Mouse (Mus musculus): ENCODE measurements at regions not wholly inside any gene's neighbourhood (a gene's known extent, or its start where the extent isn't known, plus 50 kb on each side); places are given as distances from the start of the nearest gene placed in this dataset.
"Not testable (repeated sequence)": the region's sequence is repeated elsewhere in the genome, so short reads cannot be mapped to it uniquely, and the experiment has no call there.

DNA sequence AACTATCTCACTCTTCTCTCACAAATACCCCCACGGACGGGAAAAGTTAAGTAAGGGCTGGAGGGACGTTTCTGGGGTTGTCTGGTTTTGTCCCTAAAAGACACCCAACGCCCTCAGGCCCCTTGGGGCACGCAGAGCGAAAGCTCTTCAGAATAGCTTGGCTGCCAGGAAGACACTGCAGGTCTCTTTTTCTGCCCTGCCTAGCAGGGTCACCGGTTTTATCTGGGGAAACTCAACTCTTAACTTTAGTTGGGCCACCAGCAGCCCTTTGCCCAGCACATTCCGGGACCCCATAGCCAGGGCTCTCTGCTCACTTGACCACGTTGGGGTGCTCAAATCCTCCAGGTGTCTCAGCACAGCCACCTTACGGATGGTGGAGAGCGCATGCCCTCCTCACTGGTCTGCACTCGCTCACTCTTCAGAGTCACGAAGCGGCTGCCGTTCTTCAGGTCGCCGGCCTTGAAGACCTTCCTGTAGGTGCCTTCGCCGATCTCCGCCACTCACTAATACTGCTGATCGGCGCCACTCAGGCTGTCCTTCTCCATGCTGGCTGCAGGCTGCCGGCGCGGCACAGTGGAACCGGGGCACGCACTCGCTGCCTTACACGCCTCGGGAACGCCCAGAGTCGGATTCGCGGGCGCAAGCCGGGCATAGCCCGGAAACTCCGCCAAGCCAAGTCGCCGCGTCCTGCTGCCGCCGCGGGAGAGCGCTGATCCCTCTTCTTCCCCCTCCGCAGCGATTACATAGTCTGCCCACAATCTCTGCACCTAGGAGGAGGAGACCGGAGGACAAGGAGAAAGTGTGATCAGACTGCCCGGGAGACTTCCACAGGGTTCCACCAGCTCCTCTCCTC, 83.0 kb downstream of the Ulbp1 start:
- peak; percentile 50 for DNase-seq (ENCODE audit: low spot score)

DNA sequence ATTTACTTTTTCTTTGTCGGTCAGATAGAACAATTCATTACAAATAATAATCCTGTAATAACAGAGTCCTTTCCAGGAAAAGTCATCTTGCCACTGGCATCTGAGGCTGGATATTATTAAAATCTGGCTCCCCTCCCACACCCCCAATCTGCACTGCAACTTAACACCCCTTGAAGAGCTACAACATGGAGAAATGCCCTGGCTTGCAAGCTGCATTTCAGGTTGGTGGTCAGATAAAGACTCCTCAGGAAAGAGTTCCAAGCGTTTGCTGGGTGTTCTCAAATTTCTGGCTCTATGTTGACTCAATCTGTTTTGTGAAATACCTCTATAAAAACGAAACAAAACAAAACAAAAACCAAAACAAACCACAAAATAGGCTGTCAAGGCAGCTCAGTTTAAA, 114.6 kb downstream of the Ulbp1 start:
- DNase-seq (ENCODE audit: low spot score), result not testable (repeated sequence)

DNA sequence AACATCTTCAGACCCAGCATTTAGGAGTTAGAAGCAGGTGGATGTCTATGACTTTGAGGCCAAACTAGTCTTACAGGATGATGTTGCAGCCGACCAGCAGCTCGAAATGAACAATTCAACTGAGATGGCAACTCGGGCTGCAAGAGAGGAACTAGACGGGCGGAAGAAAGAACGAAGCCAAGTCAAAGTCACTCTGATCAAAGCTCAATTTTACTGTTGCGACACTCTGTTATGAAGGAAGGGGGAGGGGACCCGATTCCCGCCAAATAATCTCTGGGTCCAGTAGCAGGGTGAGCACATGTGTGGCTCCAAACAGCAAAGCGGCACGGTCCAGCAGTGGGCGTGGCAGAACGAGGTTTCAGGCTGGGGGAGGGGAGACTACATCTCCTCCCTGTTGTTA, 129.1 kb downstream of the Ulbp1 start:
- DNase-seq (ENCODE audit: low spot score), result not testable (repeated sequence)

DNA sequence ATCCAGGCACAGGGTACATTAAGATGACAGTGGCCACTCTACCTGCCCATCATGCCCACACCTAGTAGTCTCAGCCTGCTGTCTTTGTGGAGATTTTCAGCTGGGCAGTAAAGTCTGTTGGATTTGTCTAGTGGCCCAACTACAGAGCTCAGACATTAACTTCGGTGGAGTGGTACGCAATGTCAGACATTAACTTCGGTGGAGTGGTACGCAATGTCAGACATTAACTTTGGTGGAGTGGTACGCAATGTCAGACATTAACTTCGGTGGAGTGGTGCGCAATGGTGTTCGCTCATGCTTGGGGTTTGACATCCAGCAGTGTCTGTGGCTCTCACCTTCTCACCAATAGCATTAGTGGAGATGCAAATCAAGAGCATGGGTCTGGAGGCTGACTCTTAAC, 129.7 kb downstream of the Ulbp1 start:
- DNase-seq (ENCODE audit: low spot score), result not testable (repeated sequence)

DNA sequence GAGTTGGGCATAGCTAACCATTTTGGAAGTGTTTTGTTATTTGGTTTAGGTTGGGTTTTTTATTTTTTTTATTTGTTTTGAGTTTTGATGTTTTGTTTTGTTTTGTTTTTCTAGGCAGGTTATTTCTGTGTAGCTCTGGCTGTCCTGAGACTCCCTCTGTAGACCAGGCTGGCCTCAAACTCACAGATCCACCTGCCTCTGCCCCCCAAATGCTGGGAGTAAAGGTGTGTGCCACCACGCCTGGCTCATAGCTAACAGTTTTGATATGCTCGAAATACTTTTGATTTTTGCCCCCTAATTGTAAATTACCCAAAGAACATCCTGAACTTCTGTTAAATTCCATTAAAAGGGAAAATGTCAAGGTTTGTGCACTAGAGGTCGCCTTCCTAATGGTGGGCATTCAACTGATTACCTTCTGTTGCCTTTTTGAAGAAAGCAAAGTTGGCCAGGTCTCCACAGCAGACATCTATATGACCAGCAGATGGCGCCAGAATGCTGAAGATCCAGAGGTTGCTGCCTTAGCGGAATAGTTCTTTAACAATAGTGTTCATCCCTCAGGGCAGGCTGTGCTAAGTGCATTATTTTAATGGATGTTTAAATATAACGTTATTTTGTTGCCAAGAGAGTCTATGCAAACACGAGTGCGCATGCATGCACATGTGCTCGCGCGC, 121.2 kb upstream of the Cnksr3 start:
- DNase-seq (ENCODE audit: low spot score), result peak; percentile 93

DNA sequence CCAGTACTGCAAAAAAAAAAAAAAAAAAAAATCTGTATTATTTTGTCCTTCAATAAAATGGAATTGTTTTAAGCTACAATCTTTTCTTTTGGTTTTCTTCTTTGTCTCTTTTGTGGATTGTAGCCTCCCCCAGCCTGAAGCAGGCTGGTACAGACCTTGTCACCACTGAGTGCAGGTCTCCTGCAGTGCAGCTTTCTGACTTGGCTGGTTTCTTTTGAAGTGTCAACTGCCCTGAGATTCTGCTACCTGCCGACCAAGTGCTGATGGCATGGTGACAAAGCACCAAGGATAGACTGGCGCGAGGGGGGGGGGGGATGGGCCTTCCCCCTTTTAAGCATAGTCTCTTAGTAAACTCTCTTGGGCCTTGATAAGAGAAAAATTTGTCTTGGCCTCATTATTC, 116.2 kb upstream of the Cnksr3 start:
- no peak for DNase-seq (ENCODE audit: low spot score)

DNA sequence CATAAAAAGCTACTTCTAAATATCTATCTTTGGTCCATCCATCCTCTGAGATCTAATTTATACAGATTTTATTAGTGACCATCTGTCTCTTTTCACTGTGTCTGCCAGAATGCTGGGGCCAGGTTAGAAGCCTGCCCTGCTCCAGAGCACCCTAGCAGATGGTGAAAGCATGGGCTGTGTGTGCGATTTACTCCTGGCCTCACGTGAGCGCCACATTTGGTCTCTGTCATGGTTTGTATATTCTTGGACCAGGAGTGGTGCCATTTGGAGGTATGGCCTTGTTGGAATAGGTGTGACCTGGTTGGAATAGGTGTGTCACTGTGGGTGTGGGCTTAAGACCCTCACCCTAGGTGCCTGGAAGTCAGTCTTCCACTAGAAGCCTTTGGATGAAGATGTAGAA, 115.0 kb upstream of the Cnksr3 start:
- not testable (repeated sequence) for DNase-seq (ENCODE audit: low spot score)

DNA sequence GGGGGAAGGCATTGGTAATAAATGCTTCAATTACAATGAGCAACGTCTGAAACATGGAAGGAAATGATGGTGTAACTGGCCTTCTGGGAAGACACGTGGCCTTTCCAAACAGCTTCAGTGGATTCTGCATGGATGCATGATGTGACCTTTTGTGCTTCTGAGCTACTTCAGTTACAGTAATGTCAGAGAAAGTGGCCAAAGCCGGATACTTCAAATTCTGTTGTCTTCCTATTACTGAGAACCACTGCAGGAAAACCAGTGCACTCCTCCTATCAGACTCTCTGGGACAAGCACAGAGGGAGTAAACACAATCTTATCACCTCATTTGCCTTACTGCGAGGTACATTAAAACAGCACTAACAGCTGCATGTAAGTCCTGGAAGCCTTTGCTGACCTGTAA, 113.0 kb upstream of the Cnksr3 start:
- no peak for DNase-seq (ENCODE audit: low spot score)

DNA sequence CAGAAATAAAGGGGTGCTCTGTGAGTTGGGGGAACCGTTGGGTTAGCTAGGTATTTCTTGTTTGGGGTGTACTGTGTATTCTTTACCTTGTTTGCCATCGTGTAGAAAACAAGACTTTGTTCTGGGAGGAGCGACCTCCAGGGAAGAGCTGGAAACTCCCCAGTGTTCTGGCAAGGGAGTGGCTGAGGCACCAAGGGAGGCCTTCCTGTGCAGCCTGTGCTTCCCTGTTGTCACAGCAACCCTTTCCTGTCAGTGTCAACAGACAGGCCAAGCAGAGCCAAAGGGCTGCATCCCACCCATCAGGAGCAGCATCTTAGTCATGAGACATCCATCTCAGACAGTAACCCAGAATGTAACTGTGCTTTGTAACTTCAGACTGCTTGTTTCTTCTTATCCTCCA, 111.2 kb upstream of the Cnksr3 start:
- peak; percentile 24 for DNase-seq (ENCODE audit: low spot score)

DNA sequence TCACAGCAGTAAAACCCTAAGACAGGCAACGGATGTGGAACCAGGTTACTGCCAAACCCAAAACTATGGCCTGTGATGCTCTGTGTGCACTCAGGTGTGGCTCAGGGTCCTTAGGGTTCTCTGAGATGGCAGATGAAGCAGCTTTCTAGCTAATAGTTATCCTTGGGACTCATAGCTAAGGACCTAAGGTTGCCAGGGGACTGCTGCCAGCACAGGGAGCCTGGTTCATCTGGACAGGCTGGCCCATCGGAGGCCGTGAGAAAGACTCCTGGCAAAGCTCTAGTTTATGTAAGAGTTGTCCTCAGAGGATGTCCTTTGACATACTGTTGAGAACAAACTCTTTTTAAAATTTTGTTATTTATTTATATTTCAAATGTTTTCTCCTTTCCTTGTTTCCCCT, 97.9 kb upstream of the Cnksr3 start:
- no peak for DNase-seq (ENCODE audit: low spot score)

DNA sequence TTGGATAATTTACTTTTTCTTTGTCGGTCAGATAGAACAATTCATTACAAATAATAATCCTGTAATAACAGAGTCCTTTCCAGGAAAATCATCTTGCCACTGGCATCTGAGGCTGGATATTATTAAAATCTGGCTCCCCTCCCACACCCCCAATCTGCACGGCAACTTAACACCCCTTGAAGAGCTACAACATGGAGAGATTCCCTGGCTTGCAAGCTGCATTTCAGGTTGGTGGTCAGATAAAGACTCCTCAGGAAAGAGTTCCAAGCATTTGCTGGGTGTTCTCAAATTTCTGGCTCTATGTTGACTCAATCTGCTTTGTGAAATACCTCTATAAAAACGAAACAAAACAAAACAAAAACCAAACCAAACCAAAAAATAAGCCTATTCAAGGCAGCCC, 93.8 kb upstream of the Cnksr3 start:
- DNase-seq (ENCODE audit: low spot score), result not testable (repeated sequence)

DNA sequence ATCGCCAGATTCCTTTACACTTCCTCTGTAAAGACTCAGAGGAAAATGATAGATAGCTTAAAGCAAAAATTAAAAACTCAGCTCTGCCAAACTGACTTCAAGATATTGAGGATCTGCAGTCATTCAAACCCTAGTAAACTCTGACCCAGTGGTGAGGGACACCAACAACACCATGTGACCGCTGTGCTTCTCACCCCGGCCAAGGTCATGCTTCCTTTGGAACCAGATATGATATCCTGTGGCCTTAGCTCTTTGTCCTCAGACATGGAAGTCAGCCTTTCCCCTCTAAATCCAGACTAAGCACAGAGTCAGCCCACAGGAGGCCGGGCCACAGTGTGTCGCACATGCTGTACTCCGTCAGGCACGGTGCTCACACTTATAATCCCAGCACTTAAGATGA, 86.3 kb upstream of the Cnksr3 start:
- no peak for DNase-seq (ENCODE audit: low spot score)

DNA sequence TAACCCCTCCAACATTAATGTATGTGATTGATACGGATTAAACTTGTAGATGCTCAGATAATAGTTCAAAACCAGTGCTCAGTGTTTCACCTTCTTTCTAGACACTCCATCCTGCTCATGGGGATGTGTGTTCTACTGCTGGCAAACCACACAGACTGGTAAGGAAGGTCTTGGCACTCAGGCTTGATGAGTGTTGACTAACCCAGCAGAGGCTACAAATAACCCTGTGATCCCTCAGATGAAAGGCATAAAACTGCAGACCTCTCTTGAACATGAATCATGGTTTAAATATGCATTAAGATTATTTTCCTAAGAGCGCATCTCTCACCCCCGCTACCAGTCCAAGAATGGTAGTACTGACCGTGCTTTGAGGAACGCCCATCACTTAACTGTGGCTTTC, 83.9 kb upstream of the Cnksr3 start:
- no peak for DNase-seq (ENCODE audit: low spot score)

DNA sequence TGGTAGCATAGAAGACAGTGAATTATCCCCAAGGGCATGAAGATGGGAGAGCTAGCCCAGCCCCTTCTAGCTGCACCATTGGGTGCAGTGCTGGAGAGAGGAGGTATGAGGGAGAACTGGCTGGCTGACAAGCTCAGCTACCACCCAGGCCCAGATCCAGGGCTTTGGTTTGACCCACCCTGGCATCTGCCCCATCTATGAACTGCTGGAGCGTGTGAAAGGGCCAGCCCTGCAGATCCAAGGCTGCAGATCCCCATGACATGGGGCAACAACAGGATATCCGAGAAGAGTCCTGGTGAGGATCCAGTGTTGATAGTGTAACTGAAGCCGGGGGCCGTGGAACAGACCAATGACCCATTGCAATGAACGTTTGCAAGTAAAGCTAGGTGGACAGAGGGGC, 81.2 kb upstream of the Cnksr3 start:
- peak; percentile 12 for DNase-seq (ENCODE audit: low spot score)

DNA sequence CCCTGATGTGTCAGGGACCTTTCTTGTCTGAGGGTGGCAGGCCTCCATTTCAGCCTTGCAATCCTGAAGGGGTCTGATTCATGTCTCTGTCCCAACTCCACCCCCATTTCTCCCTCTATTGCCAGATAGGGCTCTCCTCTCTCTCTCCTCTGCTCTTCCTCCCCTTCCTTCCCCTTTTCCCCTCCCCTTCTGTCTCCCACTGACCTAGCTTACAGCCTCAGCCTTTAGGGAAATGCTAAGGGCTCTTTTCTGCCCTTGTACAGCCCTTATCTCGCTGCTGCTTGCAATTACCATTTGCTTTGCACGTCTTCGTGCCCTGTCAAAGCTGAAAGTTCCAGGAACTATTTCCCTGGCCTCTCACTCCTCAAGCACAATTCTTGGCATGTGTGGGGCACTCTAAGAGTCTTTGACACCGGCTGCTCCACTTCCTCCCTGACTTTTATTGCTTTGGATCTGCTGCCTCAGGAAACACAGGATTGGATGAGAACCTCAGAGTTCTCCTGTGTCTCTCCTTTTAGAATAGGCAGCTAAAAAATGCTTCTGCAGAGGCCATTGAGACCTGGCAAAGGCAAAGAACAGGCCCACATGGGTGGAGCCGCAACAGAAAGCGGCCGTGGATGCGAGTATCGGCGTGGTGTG, 77.9 kb upstream of the Cnksr3 start:
- DNase-seq (ENCODE audit: low spot score), result no peak

DNA sequence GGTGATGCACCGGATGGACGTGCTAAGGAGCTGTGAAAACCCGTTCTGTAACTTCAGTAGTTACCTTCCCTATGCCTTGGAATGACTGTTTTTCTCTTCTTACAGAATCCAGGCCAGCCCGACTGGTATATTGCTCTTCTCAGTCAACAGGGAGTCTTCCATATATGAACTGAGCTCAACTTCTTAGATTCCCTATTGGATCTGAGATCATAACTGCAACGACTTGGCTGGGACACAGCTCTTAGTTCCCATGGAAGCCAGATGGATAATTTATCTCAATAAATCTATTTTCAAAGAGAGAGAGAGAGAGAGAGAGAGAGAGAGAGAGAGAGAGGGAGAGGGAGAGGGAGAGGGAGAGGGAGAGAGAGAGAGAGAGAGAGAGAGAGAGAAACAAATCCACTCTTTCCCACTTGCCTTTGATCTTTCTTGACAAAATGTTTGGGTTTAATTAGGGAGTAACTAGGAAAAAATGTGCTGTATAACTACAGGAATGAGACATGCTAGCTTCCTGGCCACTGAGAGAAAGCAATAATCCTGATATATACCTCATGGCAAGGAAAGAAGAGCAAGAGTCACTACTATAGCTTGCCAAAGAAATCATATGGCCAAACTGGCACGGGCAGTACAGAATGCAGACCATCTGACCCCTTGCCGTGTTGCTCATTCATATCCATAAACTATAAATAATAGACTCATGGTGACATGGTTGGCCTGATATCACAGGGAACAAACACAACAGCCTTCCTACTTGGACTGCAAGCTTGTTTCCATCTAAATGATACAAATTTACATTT, 73.3 kb upstream of the Cnksr3 start:
- no peak for DNase-seq (ENCODE audit: low spot score)

DNA sequence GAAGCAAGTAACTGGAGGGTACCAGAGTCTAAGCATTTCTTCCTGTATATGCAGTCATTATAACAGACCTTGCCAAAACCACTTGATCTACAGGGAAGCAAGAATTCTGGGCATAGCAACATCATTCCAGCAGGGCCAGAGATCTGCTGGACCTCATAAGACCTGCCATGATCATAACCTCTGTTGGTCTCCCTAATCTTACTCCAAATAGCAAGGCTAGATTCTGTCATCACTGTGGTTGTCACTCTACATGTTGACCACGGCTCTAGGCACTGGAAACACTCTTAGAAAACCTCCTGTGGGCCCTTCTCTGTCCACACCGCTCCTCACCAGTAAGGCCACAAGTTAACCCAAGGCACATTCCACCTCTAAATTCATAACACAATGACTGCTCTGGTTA, 68.4 kb upstream of the Cnksr3 start:
- no peak for DNase-seq (ENCODE audit: low spot score)

DNA sequence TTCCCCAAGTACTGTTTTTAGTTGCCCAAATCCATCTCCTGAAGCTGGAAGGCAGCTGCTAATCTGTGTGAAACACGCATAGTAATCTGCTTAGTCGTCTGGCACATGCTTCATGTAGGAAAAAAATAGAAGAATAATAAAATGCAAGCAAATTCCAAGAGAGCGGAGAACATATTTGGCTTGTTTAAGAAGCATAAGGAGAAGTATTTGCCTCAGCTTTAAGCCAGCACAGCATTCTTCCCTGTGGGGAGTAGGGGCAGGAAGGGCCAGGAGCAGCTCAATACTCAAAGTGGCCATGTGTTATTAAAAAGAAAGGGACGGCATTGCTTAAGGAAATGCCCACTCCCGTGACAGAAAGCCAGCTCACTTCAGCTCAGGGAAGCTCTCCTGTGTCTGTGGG, 66.8 kb upstream of the Cnksr3 start:
- no peak for DNase-seq (ENCODE audit: low spot score)

DNA sequence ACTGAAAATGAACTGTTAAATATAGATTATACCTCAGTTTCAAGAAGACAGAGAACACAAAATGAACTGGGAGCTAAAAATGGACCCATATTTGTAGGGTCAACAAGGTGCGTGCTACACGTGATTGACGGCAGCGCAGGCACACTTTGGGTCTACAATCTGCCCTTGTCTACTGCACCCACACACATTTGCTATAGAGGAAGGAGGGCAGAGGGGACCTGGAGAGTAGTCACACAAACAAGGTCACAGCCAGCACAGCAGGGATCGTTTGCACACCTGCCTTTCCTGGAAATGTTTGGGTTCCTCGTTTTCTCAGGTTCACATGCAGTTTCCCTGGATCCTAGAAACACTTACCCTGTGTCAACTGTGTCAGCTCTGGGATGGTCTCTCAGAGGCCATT, 63.3 kb upstream of the Cnksr3 start:
- DNase-seq (ENCODE audit: low spot score), result no peak

DNA sequence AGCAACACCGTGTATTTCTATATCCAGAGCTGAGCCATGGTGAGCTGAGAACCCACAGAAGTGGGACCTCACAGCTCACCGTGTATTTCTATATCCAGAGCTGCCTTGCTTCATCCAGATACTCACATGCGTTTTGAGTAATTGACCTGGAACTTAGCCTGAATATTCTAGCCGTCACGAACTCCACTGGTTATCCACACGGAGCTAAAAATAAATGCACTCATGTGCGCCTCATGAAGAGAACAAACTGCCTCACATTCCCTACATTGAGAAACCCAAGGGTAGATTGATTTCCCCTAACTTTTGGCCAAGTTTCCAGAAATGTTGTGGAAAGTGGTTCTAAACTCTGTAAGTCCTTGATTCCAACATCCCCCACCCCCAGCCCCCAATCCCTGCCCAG, 62.4 kb upstream of the Cnksr3 start:
- DNase-seq (ENCODE audit: low spot score), result no peak

DNA sequence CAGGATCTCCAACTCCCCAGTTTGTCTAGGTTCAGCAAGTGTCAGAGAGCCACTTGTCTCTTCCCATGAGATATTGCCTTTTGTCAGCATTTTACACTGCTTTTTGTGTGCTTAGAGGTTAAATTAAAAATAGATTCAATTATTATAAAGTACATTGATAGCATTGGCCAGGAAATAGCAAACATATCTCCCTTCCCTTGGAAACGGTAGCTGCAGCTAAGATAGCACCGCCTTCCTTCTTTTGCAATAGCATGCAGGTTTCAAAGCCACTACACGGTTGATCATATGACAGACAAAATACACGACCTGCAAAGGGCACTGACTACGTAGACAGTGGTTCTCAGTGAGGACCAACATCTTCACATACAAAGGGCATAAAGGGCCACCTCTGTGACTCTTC, 59.1 kb upstream of the Cnksr3 start:
- DNase-seq (ENCODE audit: low spot score), result no peak

DNA sequence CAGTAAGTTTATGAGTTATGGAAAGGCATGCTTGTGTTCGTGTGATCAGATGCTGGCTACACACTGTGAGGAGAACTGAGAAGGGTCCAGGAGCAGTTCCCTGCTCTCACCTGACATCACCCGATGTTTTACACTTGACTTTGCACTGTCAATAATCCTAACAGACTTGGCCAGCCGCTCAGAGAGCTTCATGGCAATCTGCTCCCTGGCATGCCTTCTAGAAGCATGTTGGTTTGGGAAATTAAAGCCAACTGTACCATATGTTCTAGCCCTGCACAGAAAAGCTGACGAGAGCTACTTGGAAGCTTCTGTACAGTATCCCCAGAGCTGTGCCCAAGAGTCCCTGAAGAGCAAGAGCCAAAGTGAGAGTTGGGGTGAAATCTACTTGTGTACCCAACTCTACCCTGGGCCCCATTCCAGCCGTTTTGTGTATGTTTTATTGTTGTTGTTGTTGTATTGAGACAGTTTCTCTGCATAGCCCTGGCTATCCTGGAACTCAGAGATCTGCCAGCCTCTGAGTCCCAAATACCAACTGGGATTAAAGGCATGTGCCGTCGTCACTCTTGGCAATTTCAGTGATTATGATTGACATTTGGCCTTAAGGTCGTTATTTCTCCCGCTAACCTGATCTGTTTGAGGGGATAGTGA, 56.5 kb upstream of the Cnksr3 start:
- DNase-seq (ENCODE audit: low spot score), result no peak
